Mouse (Mus musculus): ENCODE measurements at regions not wholly inside any gene's neighbourhood (a gene's known extent, or its start where the extent isn't known, plus 50 kb on each side); places are given as distances from the start of the nearest gene placed in this dataset.

GRCm38 (mm10) chr9:58437541-58437940 lies 50.9 kb upstream of the Insyn1 start:
- TF ChIP-seq GATA1 (IDR thresholded peaks at IDR 0.05; ENCODE audit: low read depth, low read length) (no peak), CTCF (IDR thresholded peaks at IDR 0.05 in 2 of 3, conservative IDR thresholded peaks at IDR 0.05 in 1 of 3; ENCODE audit: control insufficient read depth in 1 of 3, insufficient read depth in 1 of 3, low read depth in 2 of 3, low read length in 3 of 3, poor library complexity in 1 of 3, severe bottlenecking in 1 of 3) (no peak), MXI1 (IDR thresholded peaks at IDR 0.05; ENCODE audit: low read depth, low read length) (no peak), TBP (IDR thresholded peaks at IDR 0.05; ENCODE audit: low read depth, low read length) (no peak), RAD21 (IDR thresholded peaks at IDR 0.05; ENCODE audit: low read depth, low read length) (no peak), ZMIZ1 (IDR thresholded peaks at IDR 0.05; ENCODE audit: low read depth, low read length) (no peak), TAL1 (IDR thresholded peaks at IDR 0.05; ENCODE audit: low read length) (no peak), POLR2A (IDR thresholded peaks at IDR 0.05; ENCODE audit: control insufficient read depth in 1 of 2, insufficient read depth in 1 of 2, low read depth in 1 of 2, low read length in 2 of 2, poor library complexity in 1 of 2) (no peak), JUND (IDR thresholded peaks at IDR 0.05; ENCODE audit: low read depth, low read length) (no peak), MAZ (IDR thresholded peaks at IDR 0.05; ENCODE audit: low read depth, low read length) (no peak), CHD2 (IDR thresholded peaks at IDR 0.05; ENCODE audit: low read length) (no peak), MYC (IDR thresholded peaks at IDR 0.05; ENCODE audit: low read depth, low read length) (no peak), KAT2A (conservative IDR thresholded peaks at IDR 0.05; ENCODE audit: low read depth, low read length) (no peak), EP300 (IDR thresholded peaks at IDR 0.05; ENCODE audit: low read depth in 1 of 2, low read length in 2 of 2) (no peak)
